Mouse (Mus musculus): ENCODE results near the gene Eno3.

Eno3 gene

DNA sequence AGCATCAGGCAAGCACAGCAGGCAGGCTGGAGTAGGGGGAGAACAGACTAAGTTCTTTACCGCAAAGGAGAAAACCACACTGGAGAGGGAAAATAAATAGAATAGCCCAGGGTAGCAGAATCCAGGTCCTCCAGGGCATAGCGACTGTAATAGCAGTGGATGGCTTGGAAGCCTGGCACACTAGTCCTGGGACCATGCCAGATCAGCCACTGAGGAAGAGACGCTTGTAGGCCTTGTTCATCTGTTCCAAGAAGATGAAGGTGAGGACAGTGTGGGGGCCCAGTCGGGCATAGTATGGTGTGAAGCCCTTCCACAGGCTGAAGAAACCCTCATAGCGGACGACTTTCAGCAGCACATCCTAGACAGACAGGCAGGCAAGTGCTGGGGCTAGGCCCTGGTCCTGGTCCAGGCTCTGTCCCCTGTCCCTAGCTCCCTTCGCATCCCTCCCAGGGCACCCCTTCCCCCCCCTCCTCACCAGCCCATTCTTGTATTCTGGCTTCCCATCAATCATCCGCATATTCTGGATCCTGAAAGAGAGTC, 12.4 kb upstream of the Eno3 start:
- no peak for DNase-seq

GRCm38 (mm10) chr11:70645461-70646258, 11.3 kb upstream of the Eno3 start:
- DNase-seq: no peak

DNA sequence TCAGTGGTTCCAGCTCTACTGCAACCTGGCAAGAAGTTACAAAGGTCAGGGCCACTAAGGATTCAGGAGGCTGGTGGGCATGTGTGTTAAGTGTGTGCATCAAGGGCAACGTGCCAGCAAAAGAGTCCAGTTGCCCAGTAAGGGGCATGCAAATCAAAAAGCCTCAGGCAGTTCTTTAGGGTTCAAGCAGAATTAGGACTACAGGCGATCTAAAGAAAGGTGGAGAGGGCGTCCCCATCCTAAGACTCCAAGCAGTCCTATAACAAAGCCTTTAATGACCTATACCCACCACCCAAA, 10.8 kb upstream of the Eno3 start:
- DNase-seq: no peak

DNA sequence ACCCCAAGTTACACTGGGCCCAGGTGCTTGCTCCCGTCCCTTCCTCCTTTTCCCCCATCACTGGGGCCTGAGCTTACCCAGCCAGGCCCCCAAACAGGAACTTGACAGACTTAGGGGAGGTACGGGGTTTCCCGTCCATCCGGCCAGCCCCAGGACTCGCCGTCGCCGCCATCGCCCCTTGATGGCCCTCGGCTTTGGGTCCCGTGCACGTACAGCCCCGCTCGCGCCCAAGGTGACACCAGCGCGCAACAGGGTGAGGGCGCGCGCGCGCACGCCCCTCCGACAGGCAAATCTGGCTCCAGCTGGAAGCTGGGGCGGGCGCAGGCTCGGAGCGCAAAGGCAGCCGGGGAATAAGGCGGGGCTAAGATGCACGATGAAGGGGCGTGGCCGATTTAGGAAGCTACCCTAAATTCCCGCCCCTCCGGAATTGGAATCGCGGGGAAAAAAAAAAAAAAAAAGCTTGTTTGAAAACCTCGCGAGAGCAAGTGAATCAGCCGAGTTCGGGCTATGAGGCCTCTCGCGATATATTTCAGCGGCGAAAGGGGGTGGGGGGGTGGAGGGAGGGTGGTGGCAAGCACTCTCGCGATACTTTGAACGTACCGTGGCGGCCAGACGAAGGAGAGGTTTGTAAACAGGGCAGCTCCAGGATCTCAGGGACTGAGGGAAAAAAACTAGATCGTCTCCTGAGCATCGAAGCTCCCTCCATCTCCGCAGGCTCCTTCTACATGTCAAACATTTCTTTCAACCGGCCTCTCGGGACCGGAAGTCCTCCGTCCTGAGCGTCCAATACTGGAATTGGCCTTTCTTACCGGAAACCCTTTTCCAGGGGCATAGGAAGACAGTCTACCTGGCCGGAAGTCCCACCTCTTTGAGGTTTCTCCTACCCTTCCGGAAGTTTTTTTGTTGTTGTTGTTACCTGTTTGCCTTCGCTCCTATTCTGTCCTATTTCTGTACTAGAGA, 10.0 kb upstream of the Eno3 start, which contains the start of the genes Rnf167 and Slc25a11:
TSS of gene Rnf167 (plus strand) at position 545 of the 960 bp plus-strand sequence.
TSS of gene Slc25a11 (minus strand) at position 789 of the 960 bp plus-strand sequence.
- DNase-seq: peak; percentile 99

- DNase-seq: peak; percentile 74
Observed at GRCm38 (mm10) chr11:70647716-70648420, 9.1 kb upstream of the Eno3 start.

DNA sequence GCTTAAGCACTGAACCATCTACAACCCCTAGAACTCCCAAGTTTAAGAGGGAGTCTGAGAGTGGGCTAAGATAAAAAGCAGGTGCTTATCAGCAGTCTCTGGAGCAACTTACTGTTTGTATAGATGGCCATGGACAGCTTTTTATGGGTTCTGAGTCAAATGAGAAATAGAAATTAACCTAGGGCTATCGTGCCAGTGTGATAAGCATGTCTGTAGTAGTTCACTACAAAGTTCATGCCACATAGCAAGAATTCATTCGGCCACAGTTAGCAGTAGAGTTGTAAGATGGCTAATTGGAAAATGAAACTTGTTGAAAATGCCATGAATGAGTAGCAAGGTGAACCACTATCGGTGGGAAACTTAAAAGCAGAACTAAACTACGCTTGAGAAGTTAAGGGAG, 8.5 kb upstream of the Eno3 start:
- no peak for DNase-seq

DNA sequence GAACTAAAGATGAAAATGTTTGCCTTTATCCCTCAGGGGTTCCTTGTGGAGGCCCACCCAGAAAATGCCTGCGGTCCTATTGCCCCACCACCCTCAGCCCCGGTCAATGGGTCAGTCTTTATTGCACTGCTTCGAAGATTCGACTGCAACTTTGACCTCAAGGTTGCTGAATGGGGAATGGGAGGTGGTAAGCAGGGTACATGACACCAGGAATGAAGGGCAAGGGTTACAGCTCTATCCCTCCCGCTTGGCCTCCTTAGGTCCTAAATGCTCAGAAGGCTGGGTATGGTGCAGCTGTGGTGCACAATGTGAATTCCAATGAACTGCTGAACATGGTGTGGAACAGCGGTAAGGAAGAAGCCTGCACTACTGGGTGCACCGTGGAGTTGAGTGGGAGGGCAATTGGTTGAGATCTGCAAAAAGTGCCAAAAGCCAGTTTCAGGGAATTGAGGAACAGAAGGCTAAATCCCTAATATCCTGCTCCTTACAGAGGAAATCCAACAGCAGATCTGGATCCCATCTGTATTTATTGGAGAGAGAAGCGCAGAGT, 7.7 kb upstream of the Eno3 start:
- DNase-seq: no peak

GRCm38 (mm10) chr11:70650322-70651175, 6.5 kb upstream of the Eno3 start:
- peak; percentile 71 for DNase-seq

- no peak for DNase-seq
Observed at GRCm38 (mm10) chr11:70651391-70651790, 5.6 kb upstream of the Eno3 start.

DNA sequence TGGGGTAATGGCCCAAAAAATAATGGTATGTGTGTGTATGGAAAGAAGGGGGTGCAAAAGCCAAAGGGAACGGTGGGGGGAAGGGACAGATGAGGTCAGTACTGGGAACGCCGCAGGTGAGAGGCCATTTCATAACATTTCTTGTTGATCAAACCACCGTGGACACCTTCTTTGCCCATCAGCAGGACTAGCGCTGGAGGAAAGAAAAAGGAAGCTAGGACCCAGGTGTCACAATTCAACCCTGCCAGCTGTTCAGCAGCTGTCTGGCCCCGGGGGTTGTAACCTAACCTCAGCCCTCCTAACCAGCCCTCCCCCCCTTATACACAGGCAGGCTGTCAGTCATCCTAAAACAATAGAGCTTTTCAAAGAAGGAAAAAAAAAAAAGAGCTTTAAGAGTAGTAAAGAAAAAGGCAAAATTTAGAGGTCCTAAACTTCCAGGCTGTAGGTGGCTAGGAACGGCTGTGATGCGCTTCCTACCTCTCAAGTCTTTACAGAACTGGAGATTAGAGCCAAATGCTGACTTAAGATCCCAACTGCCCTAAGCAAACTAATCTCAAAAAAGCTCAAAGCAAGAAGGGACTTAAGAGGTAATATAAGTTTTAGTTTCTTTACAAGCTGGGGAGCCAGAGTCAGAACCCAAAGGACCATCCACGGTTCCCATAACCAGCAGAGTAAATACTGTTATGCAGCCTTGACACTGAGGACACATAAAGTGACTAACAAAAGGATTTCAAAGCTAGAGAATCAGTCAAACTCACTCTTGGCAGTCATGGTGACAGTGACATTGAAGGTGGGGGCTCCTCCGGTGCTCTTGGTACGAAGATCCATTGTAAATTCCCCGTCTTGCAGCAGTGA, 4.7 kb upstream of the Eno3 start:
- DNase-seq: peak; percentile 76

- DNase-seq: no peak
Observed at GRCm38 (mm10) chr11:70652884-70653344, 4.1 kb upstream of the Eno3 start.

GRCm38 (mm10) chr11:70653345-70654197, 3.4 kb upstream of the Eno3 start:
- peak; percentile 89 for DNase-seq

DNA sequence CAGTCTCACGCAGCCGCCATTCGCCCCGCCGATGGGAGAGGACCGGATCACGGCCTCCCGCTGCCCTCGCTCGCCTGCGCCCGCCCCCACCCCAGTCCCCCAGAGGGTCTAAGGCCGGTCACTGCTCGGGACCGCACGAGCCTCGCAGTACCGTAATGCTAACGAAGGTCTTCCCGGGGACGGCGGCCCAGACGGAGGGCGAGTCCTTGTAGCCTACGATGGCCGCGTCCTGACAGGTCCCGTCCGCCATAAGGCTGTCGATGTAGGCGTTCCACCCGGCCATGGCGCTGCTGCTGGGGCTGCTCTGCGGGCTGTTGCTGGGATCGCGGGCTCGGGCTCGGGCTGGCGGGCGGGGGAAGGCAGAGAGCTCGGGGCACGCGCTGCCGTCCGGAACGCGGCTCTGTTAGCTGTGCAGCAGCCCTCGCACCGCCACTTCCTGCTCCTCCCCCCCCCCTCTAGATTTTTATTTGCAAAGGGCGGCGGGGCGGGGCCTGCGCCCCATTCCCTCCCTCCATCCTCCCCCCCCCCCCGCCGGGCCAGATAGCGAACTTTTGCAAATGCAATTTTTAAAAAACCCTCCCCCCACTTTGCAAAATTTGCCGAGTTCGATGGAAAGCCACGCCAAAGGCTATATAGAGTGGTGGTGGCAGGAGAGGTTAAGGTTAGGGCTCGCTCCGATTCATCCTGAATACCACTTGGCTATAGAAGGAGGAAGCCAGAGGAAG, 2.6 kb upstream of the Eno3 start, which contains the start of gene Pfn1:
TSS of gene Pfn1 (minus strand) at position 447 of the 725 bp plus-strand sequence.
- peak; percentile 90 for DNase-seq

DNA sequence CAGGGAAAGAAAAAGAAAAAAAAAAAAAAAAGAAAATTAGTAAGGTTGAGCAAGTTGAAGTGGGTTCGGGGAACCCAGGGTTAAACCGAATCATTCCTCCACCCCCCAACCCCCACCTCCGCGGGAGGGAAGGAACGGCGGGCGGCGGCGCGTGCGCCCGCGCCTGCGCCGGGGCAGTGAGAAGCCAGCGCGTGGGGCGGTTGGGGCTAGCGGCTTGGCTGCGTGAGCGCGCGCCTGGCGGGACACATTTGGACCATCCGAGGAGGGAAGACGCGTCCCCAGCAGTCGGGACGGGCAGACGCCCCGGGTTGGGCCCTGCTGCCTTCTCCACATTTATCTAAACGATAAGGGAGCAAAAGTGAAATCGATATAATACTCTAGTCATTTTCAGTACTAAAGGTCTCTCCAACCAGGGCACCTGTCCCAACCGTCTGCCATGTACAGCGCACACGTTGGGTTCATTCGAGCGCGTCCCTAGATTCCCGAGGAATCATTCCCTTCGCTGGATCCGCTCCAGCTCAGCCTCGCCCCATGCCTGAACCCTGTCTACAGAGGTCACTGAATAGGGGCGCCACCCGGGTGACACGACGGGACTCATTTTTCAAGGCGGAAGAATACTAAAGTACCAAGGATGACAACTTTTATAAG, 2.0 kb upstream of the Eno3 start:
- DNase-seq: peak; percentile 85

DNA sequence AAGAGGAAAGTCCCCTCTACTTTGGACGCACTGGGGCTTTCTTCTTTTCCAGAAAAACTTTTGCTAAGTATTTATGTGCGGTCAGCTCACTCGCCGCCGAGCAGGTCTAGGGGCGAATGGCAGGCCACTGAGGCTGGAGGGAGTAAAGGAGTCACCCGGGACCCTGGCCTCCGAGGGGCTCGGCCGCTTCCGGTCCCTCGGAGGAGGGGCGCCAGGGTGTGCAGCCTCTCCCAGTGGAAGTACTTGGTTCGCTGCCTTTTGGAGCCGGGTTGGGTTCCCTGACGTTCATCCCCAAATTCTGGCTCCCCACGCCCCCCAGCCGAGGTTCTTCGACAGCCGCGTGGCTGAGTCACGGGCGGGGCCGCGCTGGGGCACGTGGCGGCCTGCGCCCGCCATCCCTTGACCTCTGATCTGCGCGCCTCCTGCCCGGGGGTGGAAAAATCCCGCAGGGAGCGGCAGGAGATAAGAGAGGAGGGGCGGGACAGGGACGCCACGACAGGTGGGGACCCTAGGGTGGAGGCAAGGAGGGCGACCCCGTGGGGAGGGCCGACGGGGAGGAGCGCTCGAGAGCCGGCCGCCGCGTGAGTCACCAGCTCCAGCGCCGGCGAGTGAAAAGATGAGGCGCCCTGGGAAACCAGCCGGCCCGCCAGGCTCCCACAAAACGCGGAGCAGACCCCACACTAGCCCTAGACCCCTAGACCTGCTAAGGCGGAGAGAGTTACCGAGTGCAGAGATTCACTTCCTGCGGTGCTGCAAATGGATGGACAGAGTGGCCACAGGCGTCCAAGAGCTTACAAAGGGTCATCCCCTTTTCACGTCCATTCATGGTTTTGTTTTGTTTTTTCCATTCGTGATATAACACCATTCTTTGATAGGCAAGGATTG, 1.2 kb upstream of the Eno3 start:
- DNase-seq: peak; percentile 73

- DNase-seq: peak; percentile 37
Observed at GRCm38 (mm10) chr11:70656456-70656927, 510 bp upstream of the Eno3 start.

GRCm38 (mm10) chr11:70657573-70657972, 571 bp downstream of the Eno3 start:
- no peak for DNase-seq

Measured in thymus, postnatal 14 days (tissue).